Mouse (Mus musculus): Measurements from ENCODE around the gene Rexo1. TPM values are rescaled to one million over a fixed set of nuclear protein-coding genes. Genes with fewer than 3 reads are reported as not detected.

Gene Rexo1
- polyA plus RNA-seq, 1 experiment from 2014 or later: 34.7 TPM

DNA sequence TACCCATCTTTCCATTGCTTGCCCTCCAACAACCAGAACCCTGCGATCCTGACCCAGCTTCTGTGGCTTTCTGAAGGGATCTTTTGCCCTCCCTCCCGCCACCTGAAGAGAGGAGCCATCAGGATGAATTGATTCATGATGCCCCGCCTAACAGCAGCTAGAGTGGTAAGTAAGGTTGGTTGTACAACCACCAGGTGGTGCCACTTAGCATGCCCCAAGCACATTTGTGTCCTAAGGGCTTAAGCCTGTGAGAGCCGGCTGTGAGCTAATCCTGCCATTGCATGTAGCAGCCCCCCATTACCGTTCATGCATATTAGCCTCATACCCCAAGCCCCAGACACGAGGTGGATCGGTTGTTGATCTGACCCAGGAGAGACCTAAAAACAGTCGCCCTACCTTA, 17.6 kb upstream of the Rexo1 start:
- Histone ChIP-seq H3K4me3 (peak overlapping the region; percentile 91), H3K27me3 (replicated peaks; ENCODE audit: low read depth, poor library complexity, severe bottlenecking) (no peaks in the 10 kb centered on the region), H3K36me3 (replicated peaks) (peaks cover 26% of the 10 kb centered on the region), H3K4me1 (peaks cover 61% of the 10 kb centered on the region), H3K9me3 (no peaks in the 10 kb centered on the region), H3K27ac (replicated peaks) (peak overlapping the region; percentile 86)
- peak; percentile 62 for DNase-seq (ENCODE audit: low spot score)
- WGBS: 7% methylated on average over 8 of the region's 8 CpGs

DNA sequence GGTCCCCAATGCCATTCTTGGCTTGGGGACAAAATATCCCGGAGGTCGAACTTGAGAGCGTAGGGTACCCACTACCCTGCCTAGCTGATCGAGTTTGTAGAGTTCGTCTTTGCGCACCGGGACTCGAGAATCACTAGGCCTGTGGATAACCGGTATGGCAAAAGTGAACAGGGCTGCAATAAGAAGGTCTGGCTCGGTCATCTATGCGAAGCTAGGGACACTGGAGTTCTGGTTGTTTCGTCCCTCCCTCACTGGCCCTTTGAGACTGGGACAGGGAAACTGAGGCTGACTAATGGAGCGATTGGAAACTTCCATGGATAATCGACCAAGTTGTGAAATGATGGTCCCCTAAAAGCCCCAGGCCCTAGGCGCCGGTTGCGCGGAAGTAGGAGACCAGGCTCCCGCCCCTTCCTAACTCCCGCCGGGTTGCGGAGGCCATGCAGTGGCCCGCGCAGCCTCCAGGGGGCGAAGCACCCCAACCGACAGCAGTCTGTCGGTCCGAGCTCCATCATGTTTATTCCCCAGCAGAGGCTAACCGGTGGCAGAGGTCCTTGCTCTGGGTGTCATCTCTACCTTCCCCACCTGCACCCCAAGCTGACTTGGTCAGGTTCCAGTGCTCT, 16.9 kb upstream of the Rexo1 start:
- peak; percentile 90 for DNase-seq (ENCODE audit: low spot score)
- H3K9me3 ChIP-seq: no peaks in the 10 kb centered on the region
- peak overlapping the region; percentile 86 for H3K27ac ChIP-seq (replicated peaks)
- peak overlapping the region; percentile 91 for H3K4me3 ChIP-seq
- H3K27me3 ChIP-seq (replicated peaks; ENCODE audit: low read depth, poor library complexity, severe bottlenecking): no peaks in the 10 kb centered on the region
- peaks cover 19% of the 10 kb centered on the region for H3K36me3 ChIP-seq (replicated peaks)
- 1% methylated on average over 29 of the region's 29 CpGs for WGBS
- peaks cover 64% of the 10 kb centered on the region for H3K4me1 ChIP-seq

DNA sequence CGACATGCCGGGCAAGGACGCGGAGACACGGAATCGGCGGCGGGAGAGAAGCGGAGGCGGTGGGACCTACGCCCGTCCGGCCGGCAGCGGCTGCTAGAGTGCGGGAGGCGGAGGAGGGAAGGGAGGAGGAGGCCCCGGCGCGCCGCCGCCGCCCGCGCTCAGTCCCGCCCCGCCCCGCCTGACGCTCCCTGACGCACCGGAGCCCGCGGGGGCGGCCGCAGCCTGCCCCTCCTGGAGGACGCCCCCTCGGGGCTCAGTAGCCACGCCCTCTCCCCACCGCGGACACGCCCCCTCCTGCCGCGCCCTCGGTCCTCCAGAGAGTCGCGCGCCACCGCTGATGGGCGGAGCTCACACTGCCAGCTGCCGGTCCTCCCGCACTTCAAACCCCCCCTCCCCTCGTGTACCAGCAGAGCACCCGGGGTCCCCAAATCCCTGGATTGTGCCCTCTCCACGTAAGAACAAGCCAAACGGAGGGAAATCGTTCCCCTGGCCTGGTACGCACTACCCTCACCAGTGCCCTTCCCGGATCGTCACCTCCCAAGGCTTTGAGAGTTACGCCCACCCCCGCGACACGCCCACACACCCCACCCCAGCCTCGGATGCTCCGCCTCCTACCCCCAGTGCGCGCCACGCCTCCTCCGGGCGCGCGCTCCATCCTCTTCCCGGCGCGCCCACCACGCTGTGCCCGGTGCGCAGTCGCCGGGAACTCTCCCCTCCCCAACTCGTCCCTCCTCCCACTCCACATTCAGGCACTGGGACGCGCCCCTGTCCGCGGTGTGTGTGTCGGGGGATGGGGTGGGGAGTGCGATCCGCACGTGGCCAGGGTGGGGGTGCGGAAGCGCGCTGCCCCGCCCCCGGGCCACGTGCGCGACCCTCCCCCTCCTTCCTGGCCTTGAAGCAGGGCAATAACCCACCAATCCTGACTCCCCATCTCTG, 16.1 kb upstream of the Rexo1 start, which contains the start of gene Klf16:
Gene Klf16, minus strand, starts transcription at position 127 of the 936 bp plus-strand sequence.
- no peaks in the 10 kb centered on the region for H3K27me3 ChIP-seq (replicated peaks; ENCODE audit: low read depth, poor library complexity, severe bottlenecking)
- H3K4me3 ChIP-seq: peak within 1 kb of the TSS; percentile 91
- under 1% methylated on average over 75 of the region's 97 CpGs for WGBS
- peak within 1 kb of the TSS; percentile 86 for H3K27ac ChIP-seq (replicated peaks)
- peaks cover 70% of the 10 kb centered on the region for H3K4me1 ChIP-seq
- peaks cover 14% of the 10 kb centered on the region for H3K36me3 ChIP-seq (replicated peaks)
- peak; percentile 98 for DNase-seq (ENCODE audit: low spot score)
- H3K9me3 ChIP-seq: no peaks in the 10 kb centered on the region

GRCm38 (mm10) chr10:80576351-80577194, 15.2 kb upstream of the Rexo1 start:
- no peaks in the 10 kb centered on the region for H3K27me3 ChIP-seq (replicated peaks; ENCODE audit: low read depth, poor library complexity, severe bottlenecking)
- H3K4me3 ChIP-seq: peak overlapping the region; percentile 91
- under 1% methylated on average over 96 of the region's 96 CpGs for WGBS
- DNase-seq (ENCODE audit: low spot score): peak; percentile 73
- H3K9me3 ChIP-seq: no peaks in the 10 kb centered on the region
- peak overlapping the region; percentile 86 for H3K27ac ChIP-seq (replicated peaks)
- H3K36me3 ChIP-seq (replicated peaks): peaks cover 7% of the 10 kb centered on the region
- peaks cover 79% of the 10 kb centered on the region for H3K4me1 ChIP-seq

DNA sequence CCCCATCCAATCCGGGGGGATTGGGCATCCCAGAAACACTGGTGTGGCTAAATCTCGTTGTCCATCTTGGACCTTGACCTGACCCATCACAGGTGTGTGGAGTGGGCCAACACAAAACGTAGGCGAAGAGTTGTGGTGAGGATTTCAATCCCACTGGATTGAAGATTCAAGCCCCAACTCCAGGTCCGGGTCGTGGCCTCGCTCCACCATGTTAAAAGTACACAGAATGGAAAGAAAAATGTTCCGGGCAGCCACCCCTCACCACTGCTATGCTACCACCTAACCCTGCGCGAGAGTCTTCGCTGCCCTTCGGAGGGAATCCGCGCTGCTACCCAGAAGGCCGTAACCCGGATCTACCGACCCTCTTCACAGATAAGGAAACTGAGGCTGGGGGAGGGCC, 14.6 kb upstream of the Rexo1 start:
- Histone ChIP-seq H3K27ac (replicated peaks) (peak overlapping the region; percentile 86; the same call in 1 of the 2 replicates), H3K9me3 (no peaks in the 10 kb centered on the region), H3K4me3 (peak overlapping the region; percentile 91), H3K27me3 (replicated peaks; ENCODE audit: low read depth, poor library complexity, severe bottlenecking) (no peaks in the 10 kb centered on the region), H3K36me3 (replicated peaks) (peaks cover under 1% of the 10 kb centered on the region), H3K4me1 (peaks cover 85% of the 10 kb centered on the region)
- no peak for DNase-seq (ENCODE audit: low spot score)
- 13% methylated on average over 17 of the region's 17 CpGs for WGBS

- peaks cover 96% of the 10 kb centered on the region for H3K4me1 ChIP-seq
- no peaks in the 10 kb centered on the region for H3K27me3 ChIP-seq (replicated peaks; ENCODE audit: low read depth, poor library complexity, severe bottlenecking)
- no peaks in the 10 kb centered on the region for H3K36me3 ChIP-seq (replicated peaks)
- H3K27ac ChIP-seq (replicated peaks): no peak overlapping the region
- no peak for DNase-seq (ENCODE audit: low spot score)
- no peaks in the 10 kb centered on the region for H3K9me3 ChIP-seq
- peak overlapping the region; percentile 91 for H3K4me3 ChIP-seq
- WGBS: 73% methylated on average over 3 of the region's 3 CpGs
Observed at GRCm38 (mm10) chr10:80574896-80575295, 13.5 kb upstream of the Rexo1 start.

DNA sequence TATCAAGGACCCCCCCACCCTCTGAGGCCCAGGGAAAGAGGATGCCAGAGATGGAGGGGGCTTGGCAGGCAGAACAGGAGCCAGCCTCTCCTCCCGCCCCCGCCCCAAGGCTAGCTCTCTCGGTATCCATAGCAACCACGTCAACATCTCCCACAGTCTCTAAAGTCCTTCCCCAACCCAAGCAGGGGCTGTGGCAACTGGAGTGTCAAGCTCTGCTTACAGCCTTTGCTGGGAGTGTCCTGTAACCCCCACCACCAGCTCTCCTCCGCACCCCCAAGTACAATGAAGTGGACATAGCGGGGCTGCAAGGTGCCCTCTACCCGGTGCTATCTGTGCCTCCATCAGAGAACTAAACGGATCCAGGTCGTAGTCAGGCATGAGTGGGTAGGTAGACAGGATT, 12.6 kb upstream of the Rexo1 start:
- peaks cover 98% of the 10 kb centered on the region for H3K4me1 ChIP-seq
- H3K36me3 ChIP-seq (replicated peaks): peaks cover 3% of the 10 kb centered on the region
- 0 out of 2 replicates have a peak overlapping the region, but pooled peaks have one; percentile 36 for H3K27ac ChIP-seq (replicated peaks)
- DNase-seq (ENCODE audit: low spot score): no peak
- peak overlapping the region; percentile 22; the same call in 1 of the 2 replicates for H3K4me3 ChIP-seq
- WGBS: 65% methylated on average over 9 of the region's 9 CpGs
- H3K9me3 ChIP-seq: no peaks in the 10 kb centered on the region
- H3K27me3 ChIP-seq (replicated peaks; ENCODE audit: low read depth, poor library complexity, severe bottlenecking): no peaks in the 10 kb centered on the region

DNA sequence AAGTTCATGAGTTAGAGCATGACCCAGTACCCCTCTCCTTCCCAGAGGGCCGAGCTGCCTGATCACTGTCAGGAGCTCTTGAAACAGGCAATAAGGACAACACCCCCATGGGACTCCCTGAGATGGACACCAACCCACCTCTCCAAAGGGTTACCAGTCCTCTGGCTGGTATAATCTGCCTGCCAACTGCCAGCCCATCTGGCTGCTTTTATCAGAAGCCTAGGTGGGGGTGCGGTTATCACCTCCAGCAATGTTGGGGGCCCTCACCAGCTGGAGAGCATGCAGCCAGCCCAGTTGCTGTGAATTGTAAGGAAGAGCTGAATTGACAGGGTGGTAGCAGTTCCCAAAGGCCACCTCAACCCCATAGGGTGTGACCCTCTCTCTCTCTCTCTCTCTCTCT, 11.1 kb upstream of the Rexo1 start:
- Histone ChIP-seq H3K4me3 (peak overlapping the region; percentile 2; the same call in 1 of the 2 replicates), H3K9me3 (no peaks in the 10 kb centered on the region), H3K27ac (replicated peaks) (no peak overlapping the region), H3K27me3 (replicated peaks; ENCODE audit: low read depth, poor library complexity, severe bottlenecking) (no peaks in the 10 kb centered on the region), H3K36me3 (replicated peaks) (peaks cover 18% of the 10 kb centered on the region), H3K4me1 (peaks cover 86% of the 10 kb centered on the region)
- no peak for DNase-seq (ENCODE audit: low spot score)
- 88% methylated on average over 2 of the region's 2 CpGs for WGBS

GRCm38 (mm10) chr10:80570871-80571836, 9.8 kb upstream of the Rexo1 start:
- 23% methylated on average over 30 of the region's 30 CpGs for WGBS
- no peaks in the 10 kb centered on the region for H3K27me3 ChIP-seq (replicated peaks; ENCODE audit: low read depth, poor library complexity, severe bottlenecking)
- H3K36me3 ChIP-seq (replicated peaks): peaks cover 18% of the 10 kb centered on the region
- no peaks in the 10 kb centered on the region for H3K9me3 ChIP-seq
- H3K27ac ChIP-seq (replicated peaks): peak overlapping the region; percentile 82
- peaks cover 80% of the 10 kb centered on the region for H3K4me1 ChIP-seq
- peak overlapping the region; percentile 47 for H3K4me3 ChIP-seq
- DNase-seq (ENCODE audit: low spot score): peak; percentile 57

- peak overlapping the region; percentile 47 for H3K4me3 ChIP-seq
- no peaks in the 10 kb centered on the region for H3K27me3 ChIP-seq (replicated peaks; ENCODE audit: low read depth, poor library complexity, severe bottlenecking)
- peaks cover 73% of the 10 kb centered on the region for H3K4me1 ChIP-seq
- DNase-seq (ENCODE audit: low spot score): no peak
- H3K27ac ChIP-seq (replicated peaks): peak overlapping the region; percentile 82
- no peaks in the 10 kb centered on the region for H3K9me3 ChIP-seq
- H3K36me3 ChIP-seq (replicated peaks): peaks cover 18% of the 10 kb centered on the region
- 87% methylated on average over 10 of the region's 10 CpGs for WGBS
Observed at GRCm38 (mm10) chr10:80570419-80570818, 9.1 kb upstream of the Rexo1 start.

DNA sequence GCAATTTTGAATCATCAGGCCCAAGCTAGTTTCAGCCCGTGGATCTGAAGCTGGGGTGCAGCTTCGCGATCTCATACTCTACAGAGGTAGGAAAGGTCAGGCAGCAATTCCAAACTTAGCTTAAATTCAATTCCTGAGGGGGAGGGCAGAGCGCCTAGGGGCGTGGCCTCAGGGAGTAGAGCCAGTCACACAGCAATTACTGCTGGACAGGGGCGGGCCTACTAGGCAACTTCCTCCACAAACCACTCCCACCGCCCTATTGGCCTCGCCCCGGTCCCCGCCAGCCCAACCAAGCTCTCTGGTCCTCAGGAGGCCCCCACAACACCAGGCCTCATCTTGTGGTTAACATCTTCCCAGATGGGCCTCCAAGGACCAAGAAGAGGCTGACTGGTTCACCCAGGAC, 8.3 kb upstream of the Rexo1 start:
- H3K36me3 ChIP-seq (replicated peaks): peaks cover 20% of the 10 kb centered on the region
- peaks cover 66% of the 10 kb centered on the region for H3K4me1 ChIP-seq
- WGBS: 34% methylated on average over 10 of the region's 10 CpGs
- H3K4me3 ChIP-seq: peak overlapping the region; percentile 47
- peak overlapping the region; percentile 82 for H3K27ac ChIP-seq (replicated peaks)
- no peaks in the 10 kb centered on the region for H3K9me3 ChIP-seq
- DNase-seq (ENCODE audit: low spot score): peak; percentile 66
- no peaks in the 10 kb centered on the region for H3K27me3 ChIP-seq (replicated peaks; ENCODE audit: low read depth, poor library complexity, severe bottlenecking)
